Mouse (Mus musculus): ENCODE measurements around the gene Slc37a1. TPM values are rescaled to one million over a fixed set of nuclear protein-coding genes. Genes with fewer than 3 reads are reported as not detected.

Slc37a1 gene
- polyA plus RNA-seq, 1 experiment = not detected

GRCm38 (mm10) chr17:31275181-31275580, 11.4 kb upstream of the Slc37a1 start:
- Histone ChIP-seq H3K27ac (replicated peaks; ENCODE audit: low read depth, low read length) (no peak overlapping the region), H3K4me3 (ENCODE audit: insufficient read depth, low read depth, low read length) (no peak overlapping the region), H3K4me1 (ENCODE audit: control insufficient read depth, insufficient read depth, insufficient read length, low read length) (0 out of 2 replicates have a peak, but pooled peaks cover 3% of the 10 kb centered on the region)

- Histone ChIP-seq H3K4me1 (ENCODE audit: control insufficient read depth, insufficient read depth, insufficient read length, low read length) (0 out of 2 replicates have a peak, but pooled peaks cover 3% of the 10 kb centered on the region), H3K4me3 (ENCODE audit: insufficient read depth, low read depth, low read length) (peak overlapping the region; percentile 57), H3K27ac (replicated peaks; ENCODE audit: low read depth, low read length) (no peak overlapping the region)
These were observed 10.2 kb upstream of the Slc37a1 start for GRCm38 (mm10) chr17:31276207-31276921.

GRCm38 (mm10) chr17:31276922-31277918, 9.4 kb upstream of the Slc37a1 start, which contains the start of gene Rsph1:
Gene Rsph1, minus strand, starts transcription at chr17:31277383.
- H3K4me3 ChIP-seq (ENCODE audit: insufficient read depth, low read depth, low read length) = peak within 1 kb of the TSS; percentile 57
- no peak within 1 kb of the TSS for H3K27ac ChIP-seq (replicated peaks; ENCODE audit: low read depth, low read length)
- H3K4me1 ChIP-seq (ENCODE audit: control insufficient read depth, insufficient read depth, insufficient read length, low read length) = 0 out of 2 replicates have a peak, but pooled peaks cover 3% of the 10 kb centered on the region

GRCm38 (mm10) chr17:31277931-31278330, 8.7 kb upstream of the Slc37a1 start:
- Histone ChIP-seq H3K4me1 (ENCODE audit: control insufficient read depth, insufficient read depth, insufficient read length, low read length) (0 out of 2 replicates have a peak, but pooled peaks cover 3% of the 10 kb centered on the region), H3K27ac (replicated peaks; ENCODE audit: low read depth, low read length) (no peak overlapping the region), H3K4me3 (ENCODE audit: insufficient read depth, low read depth, low read length) (no peak overlapping the region)

- 0 out of 2 replicates have a peak, but pooled peaks cover 3% of the 10 kb centered on the region for H3K4me1 ChIP-seq (ENCODE audit: control insufficient read depth, insufficient read depth, insufficient read length, low read length)
- no peak overlapping the region for H3K27ac ChIP-seq (replicated peaks; ENCODE audit: low read depth, low read length)
- no peak overlapping the region for H3K4me3 ChIP-seq (ENCODE audit: insufficient read depth, low read depth, low read length)
These were observed 7.1 kb upstream of the Slc37a1 start for GRCm38 (mm10) chr17:31279541-31279940.

- H3K4me3 ChIP-seq (ENCODE audit: insufficient read depth, low read depth, low read length) = no peak overlapping the region
These were observed 6.3 kb upstream of the Slc37a1 start for GRCm38 (mm10) chr17:31280269-31280668.

GRCm38 (mm10) chr17:31281830-31282686, 4.5 kb upstream of the Slc37a1 start:
- Histone ChIP-seq H3K4me3 (ENCODE audit: insufficient read depth, low read depth, low read length) (no peak overlapping the region), H3K4me1 (ENCODE audit: control insufficient read depth, insufficient read depth, insufficient read length, low read length) (no peaks in the 10 kb centered on the region), H3K27ac (replicated peaks; ENCODE audit: low read depth, low read length) (no peak overlapping the region)

More at GRCm38 (mm10) chr17:31280269-31280668, 6.3 kb upstream of the Slc37a1 start:
- 0 out of 2 replicates have a peak, but pooled peaks cover 3% of the 10 kb centered on the region for H3K4me1 ChIP-seq (ENCODE audit: control insufficient read depth, insufficient read depth, insufficient read length, low read length)
- H3K27ac ChIP-seq (replicated peaks; ENCODE audit: low read depth, low read length) = no peak overlapping the region

- Histone ChIP-seq H3K27ac (replicated peaks; ENCODE audit: low read depth, low read length) (no peak overlapping the region), H3K4me3 (ENCODE audit: insufficient read depth, low read depth, low read length) (no peak overlapping the region), H3K4me1 (ENCODE audit: control insufficient read depth, insufficient read depth, insufficient read length, low read length) (no peaks in the 10 kb centered on the region)
These were observed 3.9 kb upstream of the Slc37a1 start for GRCm38 (mm10) chr17:31282687-31283053.

GRCm38 (mm10) chr17:31285867-31286266, 725 bp upstream of the Slc37a1 start:
- no peaks in the 10 kb centered on the region for H3K4me1 ChIP-seq (ENCODE audit: control insufficient read depth, insufficient read depth, insufficient read length, low read length)
- no peak overlapping the region for H3K4me3 ChIP-seq (ENCODE audit: insufficient read depth, low read depth, low read length)
- no peak overlapping the region for H3K27ac ChIP-seq (replicated peaks; ENCODE audit: low read depth, low read length)

- Histone ChIP-seq H3K27ac (replicated peaks; ENCODE audit: low read depth, low read length) (no peak overlapping the region), H3K4me1 (ENCODE audit: control insufficient read depth, insufficient read depth, insufficient read length, low read length) (no peaks in the 10 kb centered on the region), H3K4me3 (ENCODE audit: insufficient read depth, low read depth, low read length) (no peak overlapping the region)
These were observed 624 bp downstream of the Slc37a1 start for GRCm38 (mm10) chr17:31287216-31287615.

- H3K4me3 ChIP-seq (ENCODE audit: insufficient read depth, low read depth, low read length) = no peak overlapping the region
- H3K4me1 ChIP-seq (ENCODE audit: control insufficient read depth, insufficient read depth, insufficient read length, low read length) = no peaks in the 10 kb centered on the region
- H3K27ac ChIP-seq (replicated peaks; ENCODE audit: low read depth, low read length) = no peak overlapping the region
These were observed 2.6 kb downstream of the Slc37a1 start for GRCm38 (mm10) chr17:31288999-31289726.

GRCm38 (mm10) chr17:31290311-31290710, 3.7 kb downstream of the Slc37a1 start:
- Histone ChIP-seq H3K4me1 (ENCODE audit: control insufficient read depth, insufficient read depth, insufficient read length, low read length) (no peaks in the 10 kb centered on the region), H3K4me3 (ENCODE audit: insufficient read depth, low read depth, low read length) (no peak overlapping the region), H3K27ac (replicated peaks; ENCODE audit: low read depth, low read length) (no peak overlapping the region)

- Histone ChIP-seq H3K4me1 (ENCODE audit: control insufficient read depth, insufficient read depth, insufficient read length, low read length) (no peaks in the 10 kb centered on the region), H3K4me3 (ENCODE audit: insufficient read depth, low read depth, low read length) (no peak overlapping the region), H3K27ac (replicated peaks; ENCODE audit: low read depth, low read length) (no peak overlapping the region)
These were observed 4.3 kb downstream of the Slc37a1 start for GRCm38 (mm10) chr17:31290859-31291258.

Measured in brown adipose tissue, adult 24 weeks (tissue).